Mouse (Mus musculus): Measurements from ENCODE around the gene Rmnd1. TPM values are rescaled to one million over a fixed set of nuclear protein-coding genes. Genes with fewer than 3 reads are reported as not detected.

The Rmnd1 gene
- total and polyA plus RNA-seq, 2 experiments from 2014 or later, result 23.9 to 24.4 TPM

DNA sequence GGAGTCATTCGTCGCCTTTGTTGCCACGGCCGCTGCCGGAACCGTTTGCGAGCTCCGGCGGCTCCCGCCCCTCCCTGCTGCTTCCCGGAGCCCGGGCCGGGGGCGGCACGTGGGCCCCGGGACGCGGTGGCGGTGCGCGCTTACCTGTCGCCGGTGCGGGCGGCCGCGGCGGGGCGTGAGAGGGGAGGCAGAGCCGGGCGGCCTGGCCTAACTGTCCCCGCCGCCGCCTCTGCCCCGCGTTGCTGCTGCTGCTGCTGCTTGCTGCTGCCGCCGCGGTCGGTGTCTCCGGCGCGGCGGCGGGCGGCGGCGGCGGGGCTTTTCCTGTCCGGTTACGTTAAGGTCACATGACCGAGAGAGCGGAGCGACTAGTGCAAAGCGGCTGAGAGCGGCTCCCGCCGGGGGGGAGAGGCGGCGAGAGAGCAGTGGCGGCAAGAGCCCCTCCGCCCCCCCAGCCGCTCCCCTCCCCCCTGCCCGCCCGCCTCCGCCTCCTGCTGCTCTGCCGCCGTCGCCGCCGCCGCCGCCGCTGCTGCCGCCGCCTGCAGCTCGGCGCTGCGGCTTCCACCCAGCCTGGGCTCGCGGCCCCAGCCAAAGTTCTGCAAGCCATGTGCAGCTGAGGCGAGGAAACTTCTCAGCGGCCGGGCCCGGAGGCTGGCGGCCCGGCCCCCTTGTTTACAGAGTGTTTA, 44.3 kb downstream of the Rmnd1 start, which contains the start of gene Zbtb2:
Gene Zbtb2 (minus strand): TSS at position 408 of the 683 bp plus-strand sequence.
- H3K4me1 ChIP-seq (ENCODE audit: insufficient read depth), result peaks cover 23% of the 10 kb centered on the region
- 3% methylated on average over 59 of the region's 87 CpGs for WGBS
- H3K4me3 ChIP-seq (ENCODE audit: low read depth, low read length), result peak within 1 kb of the TSS; percentile 99
- no peaks in the 10 kb centered on the region for H3K9me3 ChIP-seq (ENCODE audit: low read length)
- H3K27ac ChIP-seq (ENCODE audit: low read depth, low read length), result peak within 1 kb of the TSS; percentile 99
- DNase-seq, result peak; percentile 77
- ATAC-seq, result peak; percentile 16
- peak within 1 kb of the TSS; percentile 92 for H3K4me2 ChIP-seq (ENCODE audit: low read depth)
- no peaks in the 10 kb centered on the region for H3K36me3 ChIP-seq (ENCODE audit: insufficient read depth)
- no peak for TF ChIP-seq CTCF (IDR thresholded peaks at IDR 0.05; ENCODE audit: low read depth)
- H3K9ac ChIP-seq, result peak within 1 kb of the TSS; percentile 99
- no peaks in the 10 kb centered on the region for H3K27me3 ChIP-seq (ENCODE audit: insufficient read depth, low read length)

DNA sequence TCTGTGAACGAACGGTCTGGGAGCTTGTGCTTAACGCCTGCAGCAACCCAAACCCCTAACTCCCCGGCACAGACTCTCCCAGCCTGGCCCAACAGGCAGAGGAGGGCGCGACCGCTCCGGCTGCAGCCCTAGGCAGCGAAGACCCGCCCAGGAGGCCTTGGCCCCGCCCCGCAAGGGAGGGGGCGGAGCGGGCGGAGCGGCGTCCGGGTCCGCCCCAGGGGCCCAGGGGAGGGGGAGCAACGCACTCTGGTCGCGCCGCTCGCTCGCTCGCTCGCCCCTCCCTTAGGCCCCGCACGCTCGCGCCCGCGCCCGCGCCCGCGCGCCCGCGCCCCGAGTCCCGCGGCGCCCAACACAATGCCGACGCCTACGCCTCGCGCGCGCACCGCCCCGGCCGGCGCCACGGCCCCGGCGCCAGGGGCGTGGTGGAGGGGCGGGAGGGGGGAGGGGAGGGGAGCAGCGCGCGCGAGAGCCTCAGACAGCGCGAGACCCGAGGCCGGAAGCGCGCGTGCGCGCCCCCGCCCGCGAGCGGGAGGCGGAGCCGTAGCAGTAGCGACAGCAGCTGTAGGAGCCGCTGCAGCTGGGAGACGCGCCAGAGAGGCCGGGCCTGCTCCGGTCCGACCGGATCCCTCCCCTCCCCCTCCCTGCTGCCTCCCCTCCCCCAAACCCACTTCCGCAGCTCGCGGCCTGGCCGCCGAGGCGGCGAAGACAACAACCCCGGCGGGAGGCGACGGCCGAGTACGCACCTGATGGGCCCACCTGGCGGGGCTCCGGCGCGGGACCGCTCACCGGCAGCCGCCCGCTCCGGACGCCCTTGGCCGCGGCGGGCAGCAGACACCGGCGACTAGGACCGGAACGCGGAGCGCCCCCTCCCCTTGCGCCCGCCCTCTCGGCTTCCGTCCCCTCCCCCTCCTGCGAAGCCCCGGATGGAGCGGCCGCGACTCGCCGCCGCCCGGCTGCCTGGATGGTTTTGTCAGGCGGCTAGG, 45.3 kb downstream of the Rmnd1 start:
- 2% methylated on average over 55 of the region's 133 CpGs for WGBS
- Histone ChIP-seq H3K4me3 (ENCODE audit: low read depth, low read length) (peak overlapping the region; percentile 99), H3K27me3 (ENCODE audit: insufficient read depth, low read length) (no peaks in the 10 kb centered on the region), H3K27ac (ENCODE audit: low read depth, low read length) (peak overlapping the region; percentile 99), H3K9ac (peak overlapping the region; percentile 99), H3K9me3 (ENCODE audit: low read length) (no peaks in the 10 kb centered on the region), H3K4me1 (ENCODE audit: insufficient read depth) (peaks cover 23% of the 10 kb centered on the region), H3K36me3 (ENCODE audit: insufficient read depth) (no peaks in the 10 kb centered on the region), H3K4me2 (ENCODE audit: low read depth) (peak overlapping the region; percentile 92)
- DNase-seq, result peak; percentile 98
- TF ChIP-seq CTCF (IDR thresholded peaks at IDR 0.05; ENCODE audit: low read depth), result no peak
- peak; percentile 92 for ATAC-seq

DNA sequence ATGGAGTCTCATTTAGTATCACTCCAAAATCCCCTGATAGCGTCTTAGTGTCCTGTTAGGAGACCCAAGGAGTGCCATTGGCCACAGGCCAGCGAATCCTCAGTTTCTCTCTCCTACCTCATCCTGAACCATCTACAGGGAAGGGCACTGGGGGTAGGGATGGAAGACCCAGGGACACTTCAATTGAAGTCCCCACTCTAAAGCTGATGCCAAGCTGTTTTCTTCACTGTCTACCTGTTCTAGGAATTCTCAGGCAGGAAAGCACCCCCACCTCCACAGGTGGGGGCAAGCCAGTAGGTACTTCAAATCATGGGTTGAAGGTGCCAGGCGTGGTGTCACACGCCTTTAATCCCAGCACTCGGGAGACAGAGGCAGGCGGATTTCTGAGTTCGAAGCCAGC, 47.9 kb downstream of the Rmnd1 start:
- Histone ChIP-seq H3K4me1 (ENCODE audit: insufficient read depth) (peaks cover 6% of the 10 kb centered on the region), H3K9me3 (ENCODE audit: low read length) (no peaks in the 10 kb centered on the region), H3K27me3 (ENCODE audit: insufficient read depth, low read length) (no peaks in the 10 kb centered on the region), H3K27ac (ENCODE audit: low read depth, low read length) (no peak overlapping the region), H3K9ac (no peak overlapping the region), H3K4me2 (ENCODE audit: low read depth) (no peak overlapping the region), H3K36me3 (ENCODE audit: insufficient read depth) (no peaks in the 10 kb centered on the region), H3K4me3 (ENCODE audit: low read depth, low read length) (no peak overlapping the region)
- 95% methylated on average over 7 of the region's 7 CpGs for WGBS
- DNase-seq (no peak), ATAC-seq (no peak)
- no peak for TF ChIP-seq CTCF (IDR thresholded peaks at IDR 0.05; ENCODE audit: low read depth)

DNA sequence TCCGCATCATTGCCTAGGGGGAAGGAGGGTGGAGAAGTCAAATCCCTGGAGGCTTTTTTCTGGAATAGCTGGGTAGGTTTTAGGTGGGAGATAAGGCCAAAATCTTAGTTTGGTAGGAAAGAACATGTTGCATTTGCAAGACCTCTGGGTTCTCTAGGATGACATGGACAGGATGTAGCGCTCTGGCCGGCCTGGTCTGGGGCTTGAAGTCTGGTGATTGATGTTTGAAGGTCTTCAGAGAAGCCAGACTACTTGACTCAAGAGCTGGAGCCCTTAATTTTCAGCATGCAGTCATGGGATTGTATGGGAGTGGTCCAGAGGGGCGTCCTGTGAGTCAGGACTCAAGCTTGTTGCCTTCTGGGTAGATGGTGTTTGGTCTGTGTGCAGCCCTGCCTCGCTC, 51.4 kb downstream of the Rmnd1 start:
- Histone ChIP-seq H3K9ac (no peak overlapping the region), H3K4me1 (ENCODE audit: insufficient read depth) (no peaks in the 10 kb centered on the region), H3K27ac (ENCODE audit: low read depth, low read length) (no peak overlapping the region), H3K36me3 (ENCODE audit: insufficient read depth) (no peaks in the 10 kb centered on the region), H3K9me3 (ENCODE audit: low read length) (no peaks in the 10 kb centered on the region), H3K4me3 (ENCODE audit: low read depth, low read length) (no peak overlapping the region), H3K27me3 (ENCODE audit: insufficient read depth, low read length) (no peaks in the 10 kb centered on the region), H3K4me2 (ENCODE audit: low read depth) (no peak overlapping the region)
- no peak for ATAC-seq
- no peak for TF ChIP-seq CTCF (IDR thresholded peaks at IDR 0.05; ENCODE audit: low read depth)
- no peak for DNase-seq
- WGBS, result 95% methylated on average over 5 of the region's 5 CpGs

DNA sequence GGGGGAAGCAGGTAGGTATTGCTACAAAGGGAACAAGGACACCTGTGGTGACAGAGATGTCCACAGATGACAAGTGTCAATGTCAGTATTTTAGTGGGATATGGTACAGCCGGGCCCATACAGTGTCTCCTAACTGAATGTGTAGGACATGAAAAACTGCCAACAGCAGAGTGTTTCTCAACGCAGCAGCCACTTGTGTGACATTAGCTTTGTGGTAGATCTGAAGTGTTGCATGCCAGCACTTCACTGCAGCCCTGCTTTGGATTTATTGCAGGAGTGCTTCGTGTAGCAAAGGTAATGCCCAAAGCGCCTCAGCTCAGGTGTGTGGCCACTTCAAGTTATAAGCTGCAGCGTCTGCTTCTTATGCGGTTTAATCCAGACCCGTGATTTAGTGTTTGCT, 55.3 kb downstream of the Rmnd1 start:
- 86% methylated on average over 7 of the region's 7 CpGs for WGBS
- Histone ChIP-seq H3K9me3 (ENCODE audit: low read length) (no peaks in the 10 kb centered on the region), H3K4me2 (ENCODE audit: low read depth) (no peak overlapping the region), H3K4me1 (ENCODE audit: insufficient read depth) (no peaks in the 10 kb centered on the region), H3K4me3 (ENCODE audit: low read depth, low read length) (no peak overlapping the region), H3K27ac (ENCODE audit: low read depth, low read length) (no peak overlapping the region), H3K9ac (no peak overlapping the region), H3K36me3 (ENCODE audit: insufficient read depth) (no peaks in the 10 kb centered on the region; the same call in 1 of the 2 replicates), H3K27me3 (ENCODE audit: insufficient read depth, low read length) (no peaks in the 10 kb centered on the region)
- no peak for ATAC-seq
- no peak for DNase-seq
- TF ChIP-seq CTCF (IDR thresholded peaks at IDR 0.05; ENCODE audit: low read depth), result no peak

DNA sequence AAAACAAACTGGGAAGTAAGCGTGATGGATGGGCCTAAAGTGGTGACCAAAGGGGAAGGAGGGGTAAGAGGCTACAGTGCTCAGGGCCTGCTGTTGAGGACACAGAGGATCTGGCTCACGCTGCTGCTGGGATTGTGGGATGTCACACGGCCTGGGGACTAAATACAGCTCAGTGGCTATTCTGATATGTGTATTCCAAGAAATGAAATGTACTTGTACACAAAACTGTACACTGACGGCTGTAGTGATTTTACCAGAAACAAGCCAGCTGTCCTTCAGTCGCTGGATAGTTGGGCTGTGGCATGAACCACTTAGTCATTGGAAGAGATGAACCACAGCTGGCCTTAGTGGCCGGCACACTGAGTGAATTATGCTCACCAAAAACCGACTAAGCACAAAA, 55.7 kb downstream of the Rmnd1 start:
- H3K4me2 ChIP-seq (ENCODE audit: low read depth), result no peak overlapping the region
- ATAC-seq (no peak), DNase-seq (no peak)
- no peak overlapping the region for H3K9ac ChIP-seq
- no peak for TF ChIP-seq CTCF (IDR thresholded peaks at IDR 0.05; ENCODE audit: low read depth)
- no peaks in the 10 kb centered on the region for H3K4me1 ChIP-seq (ENCODE audit: insufficient read depth)
- H3K27ac ChIP-seq (ENCODE audit: low read depth, low read length), result no peak overlapping the region
- 73% methylated on average over 7 of the region's 7 CpGs for WGBS
- no peaks in the 10 kb centered on the region; the same call in 1 of the 2 replicates for H3K36me3 ChIP-seq (ENCODE audit: insufficient read depth)
- H3K27me3 ChIP-seq (ENCODE audit: insufficient read depth, low read length), result no peaks in the 10 kb centered on the region
- no peaks in the 10 kb centered on the region for H3K9me3 ChIP-seq (ENCODE audit: low read length)
- H3K4me3 ChIP-seq (ENCODE audit: low read depth, low read length), result no peak overlapping the region

DNA sequence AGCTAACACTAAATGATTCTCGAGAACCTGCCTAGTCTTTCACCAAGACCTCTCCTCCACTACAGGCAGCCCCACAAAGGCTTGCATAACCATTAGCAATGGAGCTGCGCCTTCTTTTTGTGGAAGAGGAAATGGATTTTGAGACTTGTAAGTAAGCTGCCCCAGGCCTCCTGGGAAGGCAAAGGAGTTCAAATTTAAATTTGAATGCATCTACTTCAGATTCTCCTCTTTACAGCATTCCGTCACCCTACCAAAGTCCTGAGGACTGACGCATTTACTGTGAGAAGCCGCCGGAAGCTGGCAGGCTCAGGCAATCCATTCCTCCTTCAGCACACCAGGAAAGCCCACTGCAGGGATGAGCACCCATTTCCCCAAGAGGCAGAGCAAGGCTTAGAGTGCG, 56.9 kb downstream of the Rmnd1 start:
- Histone ChIP-seq H3K36me3 (ENCODE audit: insufficient read depth) (no peaks in the 10 kb centered on the region; the same call in 1 of the 2 replicates), H3K9me3 (ENCODE audit: low read length) (no peaks in the 10 kb centered on the region), H3K27me3 (ENCODE audit: insufficient read depth, low read length) (no peaks in the 10 kb centered on the region), H3K27ac (ENCODE audit: low read depth, low read length) (no peak overlapping the region), H3K9ac (no peak overlapping the region), H3K4me2 (ENCODE audit: low read depth) (no peak overlapping the region), H3K4me1 (ENCODE audit: insufficient read depth) (no peaks in the 10 kb centered on the region), H3K4me3 (ENCODE audit: low read depth, low read length) (no peak overlapping the region)
- ATAC-seq (no peak), DNase-seq (no peak)
- TF ChIP-seq CTCF (IDR thresholded peaks at IDR 0.05; ENCODE audit: low read depth), result no peak
- WGBS, result 20% methylated on average over 7 of the region's 7 CpGs
